ENCODE assay signal across 26 mouse cellular contexts in the genomic region with DNA sequence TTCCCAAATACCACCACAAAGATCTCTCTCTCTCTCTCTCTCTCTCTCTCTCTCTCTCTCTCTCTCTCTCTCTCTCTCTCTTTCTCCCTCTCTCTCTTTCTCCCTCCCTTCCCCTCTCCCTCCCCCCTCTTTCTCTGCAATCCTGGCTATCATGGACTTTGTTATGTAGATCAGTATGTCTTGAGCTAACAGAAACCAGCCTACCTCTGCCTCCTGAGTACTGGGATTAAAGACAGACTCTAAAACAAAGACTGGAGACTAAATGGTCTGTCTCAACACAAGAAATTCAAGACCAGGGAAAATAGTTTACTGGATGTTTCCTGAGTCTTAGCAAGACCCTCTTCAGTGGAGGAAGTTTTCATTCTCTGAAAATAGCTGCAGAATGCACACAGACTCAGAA.
"Had no signal": no experiment of that assay in that cellular context is flagged by ENCODE, and none has a peak within 500 bp of the region (broad histone marks: within the 10 kb centered on the region; RNA-seq: fewer than 3 reads in every experiment).

No protein-coding gene starts in this region.

- DNase-seq: gastrocnemius, postnatal 14 days; gastrocnemius, postnatal 36 days; heart, adult 11 months; heart, adult 2 months; heart, postnatal 14 days; heart, postnatal 36 days; kidney, adult 11 months; kidney, adult 2 months; kidney, adult 9 months; kidney, postnatal 14 days; kidney, postnatal 36 days; layer of hippocampus, adult 9-11 months; layer of hippocampus, postnatal 36 days; left cerebral cortex, postnatal 4 days had no signal

- H3K27ac ChIP-seq: heart, adult 2 months; heart, embryonic 13.5 days; heart, embryonic 15.5 days; hindbrain, embryonic 13.5 days; hindbrain, embryonic 15.5 days; hindbrain, postnatal 0 days; kidney, embryonic 15.5 days; kidney, postnatal 0 days; limb, embryonic 13.5 days; limb, embryonic 15.5 days; liver, embryonic 12.5 days had no signal

- H3K27me3 ChIP-seq: heart, embryonic 13.5 days; heart, embryonic 15.5 days; hindbrain, embryonic 13.5 days; hindbrain, embryonic 15.5 days; kidney, embryonic 15.5 days; limb, embryonic 13.5 days; limb, embryonic 15.5 days; liver, embryonic 12.5 days had no signal

- H3K36me3 ChIP-seq: heart, embryonic 13.5 days; heart, embryonic 15.5 days; hindbrain, embryonic 13.5 days; hindbrain, embryonic 15.5 days; kidney, embryonic 15.5 days; limb, embryonic 13.5 days; limb, embryonic 15.5 days; liver, embryonic 12.5 days had no signal

- H3K4me3 ChIP-seq: heart, adult 2 months; heart, embryonic 13.5 days; heart, embryonic 15.5 days; hindbrain, embryonic 13.5 days; hindbrain, embryonic 15.5 days; kidney, embryonic 15.5 days; limb, embryonic 13.5 days; limb, embryonic 15.5 days; liver, embryonic 12.5 days had no signal

- H3K4me1 ChIP-seq: heart, embryonic 13.5 days; heart, embryonic 15.5 days; hindbrain, embryonic 13.5 days; hindbrain, embryonic 15.5 days; kidney, embryonic 15.5 days; limb, embryonic 13.5 days; limb, embryonic 15.5 days; liver, embryonic 12.5 days had no signal

- ATAC-seq: hindbrain, postnatal 0 days; intestine, embryonic 16.5 days; liver, embryonic 12.5 days had no signal

- H3K9me3 ChIP-seq: heart, embryonic 13.5 days; heart, embryonic 15.5 days; hindbrain, embryonic 13.5 days; hindbrain, embryonic 15.5 days; kidney, embryonic 15.5 days; limb, embryonic 15.5 days; liver, embryonic 12.5 days had no signal

- H3K9ac ChIP-seq: heart, embryonic 13.5 days; heart, embryonic 15.5 days; hindbrain, embryonic 13.5 days; hindbrain, embryonic 15.5 days; kidney, embryonic 15.5 days; limb, embryonic 13.5 days; limb, embryonic 15.5 days; liver, embryonic 12.5 days had no signal

- H3K4me2 ChIP-seq: heart, embryonic 11.5 days; heart, embryonic 13.5 days; heart, embryonic 15.5 days; hindbrain, embryonic 13.5 days; hindbrain, embryonic 15.5 days; kidney, embryonic 15.5 days; limb, embryonic 13.5 days; limb, embryonic 15.5 days; liver, embryonic 12.5 days had no signal
